Mouse (Mus musculus): ENCODE results near the gene Lrrc4.

Lrrc4 gene

GRCm38 (mm10) chr6:28872421-28872795 lies 40.9 kb upstream of the Lrrc4 start:
- H3K9me3 ChIP-seq (ENCODE audit: low read length), result no peaks in the 10 kb centered on the region
- no peaks in the 10 kb centered on the region for H3K27me3 ChIP-seq (ENCODE audit: insufficient read depth, low read length)
- H3K4me1 ChIP-seq (replicated peaks; ENCODE audit: low read depth, low read length), result peaks cover 17% of the 10 kb centered on the region
- peaks cover 41% of the 10 kb centered on the region for H3K36me3 ChIP-seq (ENCODE audit: insufficient read depth, low read length)
- no peak for TF ChIP-seq POU5F1 (IDR thresholded peaks at IDR 0.05; ENCODE audit: borderline replicate concordance, low read length)
- TF ChIP-seq CTCF (conservative IDR thresholded peaks at IDR 0.05; ENCODE audit: low read length), result no peak
- no peak for TF ChIP-seq NANOG (IDR thresholded peaks at IDR 0.05; ENCODE audit: borderline replicate concordance, low read length)
- H3K4me3 ChIP-seq (replicated peaks; ENCODE audit: low read length), result no peak overlapping the region

GRCm38 (mm10) chr6:28871725-28872420 lies 40.3 kb upstream of the Lrrc4 start:
- no peak for TF ChIP-seq CTCF (conservative IDR thresholded peaks at IDR 0.05; ENCODE audit: low read length)
- TF ChIP-seq NANOG (IDR thresholded peaks at IDR 0.05; ENCODE audit: borderline replicate concordance, low read length), result no peak
- no peak for TF ChIP-seq POU5F1 (IDR thresholded peaks at IDR 0.05; ENCODE audit: borderline replicate concordance, low read length)
- Histone ChIP-seq H3K9me3 (ENCODE audit: low read length) (no peaks in the 10 kb centered on the region), H3K4me1 (replicated peaks; ENCODE audit: low read depth, low read length) (peaks cover 11% of the 10 kb centered on the region), H3K27me3 (ENCODE audit: insufficient read depth, low read length) (no peaks in the 10 kb centered on the region), H3K36me3 (ENCODE audit: insufficient read depth, low read length) (peaks cover 37% of the 10 kb centered on the region), H3K4me3 (replicated peaks; ENCODE audit: low read length) (no peak overlapping the region)

- TF ChIP-seq CTCF (conservative IDR thresholded peaks at IDR 0.05; ENCODE audit: low read length) (no peak), NANOG (IDR thresholded peaks at IDR 0.05; ENCODE audit: borderline replicate concordance, low read length) (no peak), POU5F1 (IDR thresholded peaks at IDR 0.05; ENCODE audit: borderline replicate concordance, low read length) (no peak)
- H3K27me3 ChIP-seq (ENCODE audit: insufficient read depth, low read length), result no peaks in the 10 kb centered on the region
- no peaks in the 10 kb centered on the region for H3K4me1 ChIP-seq (replicated peaks; ENCODE audit: low read depth, low read length)
- no peak overlapping the region for H3K4me3 ChIP-seq (replicated peaks; ENCODE audit: low read length)
- H3K9me3 ChIP-seq (ENCODE audit: low read length), result no peaks in the 10 kb centered on the region
- H3K36me3 ChIP-seq (ENCODE audit: insufficient read depth, low read length), result peaks cover 10% of the 10 kb centered on the region; the same call in 1 of the 2 replicates
These were observed 36.1 kb upstream of the Lrrc4 start for GRCm38 (mm10) chr6:28867516-28868251.

- no peak for TF ChIP-seq POU5F1 (IDR thresholded peaks at IDR 0.05; ENCODE audit: borderline replicate concordance, low read length)
- no peak for TF ChIP-seq CTCF (conservative IDR thresholded peaks at IDR 0.05; ENCODE audit: low read length)
- TF ChIP-seq NANOG (IDR thresholded peaks at IDR 0.05; ENCODE audit: borderline replicate concordance, low read length), result no peak
- Histone ChIP-seq H3K9me3 (ENCODE audit: low read length) (no peaks in the 10 kb centered on the region), H3K4me1 (replicated peaks; ENCODE audit: low read depth, low read length) (no peaks in the 10 kb centered on the region), H3K27me3 (ENCODE audit: insufficient read depth, low read length) (no peaks in the 10 kb centered on the region), H3K36me3 (ENCODE audit: insufficient read depth, low read length) (peaks cover 18% of the 10 kb centered on the region), H3K4me3 (replicated peaks; ENCODE audit: low read length) (no peak overlapping the region)
These were observed 34.7 kb upstream of the Lrrc4 start for GRCm38 (mm10) chr6:28866206-28866605.

GRCm38 (mm10) chr6:28865112-28865511 lies 33.6 kb upstream of the Lrrc4 start:
- Histone ChIP-seq H3K4me3 (replicated peaks; ENCODE audit: low read length) (no peak overlapping the region), H3K27me3 (ENCODE audit: insufficient read depth, low read length) (no peaks in the 10 kb centered on the region), H3K9me3 (ENCODE audit: low read length) (no peaks in the 10 kb centered on the region), H3K36me3 (ENCODE audit: insufficient read depth, low read length) (peaks cover 18% of the 10 kb centered on the region), H3K4me1 (replicated peaks; ENCODE audit: low read depth, low read length) (peaks cover 6% of the 10 kb centered on the region)
- TF ChIP-seq NANOG (IDR thresholded peaks at IDR 0.05; ENCODE audit: borderline replicate concordance, low read length), result no peak
- no peak for TF ChIP-seq CTCF (conservative IDR thresholded peaks at IDR 0.05; ENCODE audit: low read length)
- TF ChIP-seq POU5F1 (IDR thresholded peaks at IDR 0.05; ENCODE audit: borderline replicate concordance, low read length), result no peak

- H3K36me3 ChIP-seq (ENCODE audit: insufficient read depth, low read length), result peaks cover 18% of the 10 kb centered on the region
- no peaks in the 10 kb centered on the region for H3K27me3 ChIP-seq (ENCODE audit: insufficient read depth, low read length)
- no peak for TF ChIP-seq CTCF (conservative IDR thresholded peaks at IDR 0.05; ENCODE audit: low read length)
- no peak for TF ChIP-seq NANOG (IDR thresholded peaks at IDR 0.05; ENCODE audit: borderline replicate concordance, low read length)
- no peak for TF ChIP-seq POU5F1 (IDR thresholded peaks at IDR 0.05; ENCODE audit: borderline replicate concordance, low read length)
- no peaks in the 10 kb centered on the region for H3K9me3 ChIP-seq (ENCODE audit: low read length)
- no peak overlapping the region for H3K4me3 ChIP-seq (replicated peaks; ENCODE audit: low read length)
- H3K4me1 ChIP-seq (replicated peaks; ENCODE audit: low read depth, low read length), result peaks cover 11% of the 10 kb centered on the region
These were observed 33.1 kb upstream of the Lrrc4 start for GRCm38 (mm10) chr6:28864684-28865083.

- no peaks in the 10 kb centered on the region for H3K9me3 ChIP-seq (ENCODE audit: low read length)
- H3K4me1 ChIP-seq (replicated peaks; ENCODE audit: low read depth, low read length), result peaks cover 14% of the 10 kb centered on the region
- TF ChIP-seq CTCF (conservative IDR thresholded peaks at IDR 0.05; ENCODE audit: low read length) (no peak), NANOG (IDR thresholded peaks at IDR 0.05; ENCODE audit: borderline replicate concordance, low read length) (no peak), POU5F1 (IDR thresholded peaks at IDR 0.05; ENCODE audit: borderline replicate concordance, low read length) (no peak)
- H3K4me3 ChIP-seq (replicated peaks; ENCODE audit: low read length), result no peak overlapping the region
- H3K36me3 ChIP-seq (ENCODE audit: insufficient read depth, low read length), result peaks cover 8% of the 10 kb centered on the region
- H3K27me3 ChIP-seq (ENCODE audit: insufficient read depth, low read length), result no peaks in the 10 kb centered on the region
These were observed 30.8 kb upstream of the Lrrc4 start for GRCm38 (mm10) chr6:28862304-28862703.

- peaks cover 8% of the 10 kb centered on the region for H3K36me3 ChIP-seq (ENCODE audit: insufficient read depth, low read length)
- TF ChIP-seq POU5F1 (IDR thresholded peaks at IDR 0.05; ENCODE audit: borderline replicate concordance, low read length) (no peak), NANOG (IDR thresholded peaks at IDR 0.05; ENCODE audit: borderline replicate concordance, low read length) (no peak), CTCF (conservative IDR thresholded peaks at IDR 0.05; ENCODE audit: low read length) (no peak)
- no peaks in the 10 kb centered on the region for H3K9me3 ChIP-seq (ENCODE audit: low read length)
- H3K27me3 ChIP-seq (ENCODE audit: insufficient read depth, low read length), result no peaks in the 10 kb centered on the region
- peaks cover 14% of the 10 kb centered on the region for H3K4me1 ChIP-seq (replicated peaks; ENCODE audit: low read depth, low read length)
- no peak overlapping the region for H3K4me3 ChIP-seq (replicated peaks; ENCODE audit: low read length)
These were observed 29.4 kb upstream of the Lrrc4 start for GRCm38 (mm10) chr6:28860922-28861321.
